Mouse (Mus musculus) ES-Bruce4 (cell line): ENCODE results near the gene Cadm3.
A peak's percentile ranks its signal among the peaks of the same experiment; 100 is the strongest.

Source experiments
- CTCF ChIP-seq: IDR thresholded peaks from one replicate; pipeline ENCODE4 v1.8.1; 2011; ENCODE audit warnings: low read depth, low read length
- EP300 ChIP-seq: IDR thresholded peaks from 2 replicates; pipeline ENCODE4 v1.6.1; 2011; ENCODE audit warnings: low read depth, low read length; ENCODE audit not compliant: insufficient read depth
- POLR2A ChIP-seq: IDR thresholded peaks from one replicate; pipeline ENCODE4 v1.8.1; 2011; ENCODE audit warnings: low read length; ENCODE audit not compliant: insufficient read depth

- TF ChIP-seq EP300 = no peak
- peak; percentile 71 for TF ChIP-seq CTCF
- no peak for TF ChIP-seq POLR2A
These were observed 28.0 kb downstream of the Cadm3 start for GRCm38 (mm10) chr1:173339543-173339942.
